Mouse (Mus musculus): Measurements from ENCODE around the gene Wdr74.
"Not testable (repeated sequence)": the region's sequence is repeated elsewhere in the genome, so short reads cannot be mapped to it uniquely, and the experiment has no call there.

Wdr74 gene

DNA sequence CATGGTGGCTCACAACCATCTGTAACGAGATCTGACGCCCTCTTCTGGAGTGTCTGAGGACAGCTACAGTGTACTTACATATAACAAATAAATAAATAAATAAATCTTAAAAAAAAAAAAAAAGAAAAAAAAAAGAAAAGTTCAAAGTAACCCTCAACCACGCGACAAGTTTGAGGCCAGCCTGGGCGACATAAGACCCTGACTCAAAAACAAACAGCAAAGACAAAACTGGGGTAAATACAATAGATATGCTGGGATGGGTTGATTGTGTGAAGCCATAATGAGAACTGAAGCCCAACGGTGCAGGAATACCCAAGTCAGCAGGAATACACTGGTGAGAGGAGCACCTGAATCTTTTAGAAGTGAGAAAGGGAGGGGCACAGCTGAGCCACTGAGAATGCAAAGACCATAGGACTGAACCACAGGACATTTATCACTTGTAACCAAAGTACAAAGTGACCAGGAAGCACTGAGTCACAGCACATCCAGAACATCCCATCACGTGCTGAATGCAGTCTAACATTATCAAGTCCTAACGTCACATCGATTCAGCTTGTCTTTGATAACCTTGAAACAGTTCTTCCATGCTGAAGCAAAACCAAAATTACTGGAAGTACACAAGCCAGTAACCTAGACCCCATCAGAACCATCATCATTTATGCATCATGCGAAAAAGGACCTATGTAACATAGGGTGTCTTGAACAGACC lies 18.7 kb upstream of the Wdr74 start:
- DNase-seq (ENCODE audit: low read depth): no peak

DNA sequence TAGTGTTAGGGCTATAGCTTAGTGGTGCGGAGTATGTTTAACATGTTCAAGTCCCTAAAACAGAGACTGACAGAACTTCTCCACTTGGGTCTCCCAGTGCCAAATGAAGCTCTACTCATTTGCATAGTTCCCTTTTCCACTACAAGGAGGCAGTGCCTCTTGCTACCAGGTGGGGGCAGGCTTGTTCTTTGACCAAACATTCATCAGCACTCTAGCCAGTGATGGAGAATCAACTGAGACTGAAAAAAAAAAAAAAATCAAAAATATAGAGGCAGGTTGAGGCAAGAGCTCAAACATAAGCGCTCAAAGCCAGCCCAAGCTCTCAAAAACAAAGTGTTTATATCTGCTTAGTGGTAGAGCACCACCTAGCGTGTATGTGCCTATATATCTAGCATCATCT lies 17.3 kb upstream of the Wdr74 start:
- peak; percentile 90 for DNase-seq (ENCODE audit: low read depth)

DNA sequence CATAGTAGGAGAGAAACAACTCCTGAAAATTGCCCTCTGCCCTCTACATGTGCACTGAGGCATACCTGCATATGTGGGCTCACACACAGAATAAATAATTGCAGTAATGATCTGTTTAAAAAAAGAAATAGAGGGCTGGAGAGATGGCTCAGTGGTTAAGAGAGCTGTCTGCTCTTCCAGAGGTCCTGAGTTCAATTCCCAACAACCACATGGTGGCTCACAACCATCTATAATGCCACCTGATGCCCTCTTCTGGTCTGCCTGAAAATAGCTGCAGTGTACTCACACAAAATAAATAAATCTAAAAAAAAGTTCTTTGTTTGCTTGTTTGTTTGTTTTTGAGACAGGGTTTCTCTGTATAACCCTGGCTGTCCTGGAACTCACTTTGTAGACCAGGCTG lies 16.6 kb upstream of the Wdr74 start:
- DNase-seq (ENCODE audit: low read depth): peak; percentile 52

DNA sequence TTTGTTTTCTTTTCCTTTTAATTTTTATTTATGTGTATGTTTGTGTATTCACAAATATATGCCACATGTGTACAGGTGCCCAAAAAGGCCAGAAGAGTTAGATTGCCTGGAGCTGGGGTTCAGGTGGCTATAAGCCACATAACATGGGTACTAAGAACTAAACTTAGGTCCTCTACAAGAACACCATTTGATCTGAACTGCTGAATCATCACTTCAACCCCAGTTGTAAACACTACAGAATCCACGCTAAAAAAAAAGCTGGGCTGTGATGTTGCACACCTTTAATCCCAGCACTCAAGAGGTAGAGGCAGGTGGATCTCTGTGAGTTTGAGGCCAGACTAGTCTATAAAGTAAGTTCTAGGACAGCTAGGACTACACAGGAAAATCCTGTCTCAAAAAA lies 14.2 kb upstream of the Wdr74 start:
- DNase-seq (ENCODE audit: low read depth): no peak

DNA sequence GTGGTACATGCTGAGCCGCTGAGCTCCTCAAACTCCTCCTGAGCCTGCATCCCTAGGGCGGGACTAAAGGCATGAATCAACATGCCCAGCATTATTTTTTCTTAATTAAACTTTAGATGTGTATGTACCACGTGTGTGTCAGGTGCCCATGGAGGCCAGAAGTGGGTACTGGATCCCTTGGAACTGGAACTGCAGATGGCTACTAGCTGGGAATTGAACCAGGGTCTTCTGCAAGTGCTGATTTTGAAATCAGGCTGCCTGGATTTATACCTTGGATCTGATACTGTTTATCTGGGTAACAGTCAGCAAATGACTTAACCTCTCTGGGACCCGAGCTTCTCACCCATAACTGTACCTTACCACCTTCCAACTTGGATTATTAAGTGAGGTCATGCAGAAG lies 13.6 kb upstream of the Wdr74 start:
- DNase-seq (ENCODE audit: low read depth): no peak

DNA sequence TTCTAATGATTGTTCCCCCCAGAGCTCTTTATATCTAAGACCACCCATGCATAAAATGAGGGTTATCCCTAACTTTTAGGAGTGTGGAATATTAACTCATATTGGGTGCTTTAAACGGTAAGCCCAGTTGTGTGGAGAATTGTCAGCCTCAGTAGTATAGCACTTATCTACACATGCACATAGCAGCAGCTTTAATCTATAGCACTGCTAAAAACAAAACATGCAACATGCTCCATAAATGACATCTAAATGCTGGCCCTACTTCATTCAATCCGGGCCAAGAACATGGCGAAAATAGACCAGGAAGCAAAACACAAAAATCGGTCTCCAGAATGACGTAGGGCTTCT lies 13.1 kb upstream of the Wdr74 start:
- no peak for DNase-seq (ENCODE audit: low read depth)

DNA sequence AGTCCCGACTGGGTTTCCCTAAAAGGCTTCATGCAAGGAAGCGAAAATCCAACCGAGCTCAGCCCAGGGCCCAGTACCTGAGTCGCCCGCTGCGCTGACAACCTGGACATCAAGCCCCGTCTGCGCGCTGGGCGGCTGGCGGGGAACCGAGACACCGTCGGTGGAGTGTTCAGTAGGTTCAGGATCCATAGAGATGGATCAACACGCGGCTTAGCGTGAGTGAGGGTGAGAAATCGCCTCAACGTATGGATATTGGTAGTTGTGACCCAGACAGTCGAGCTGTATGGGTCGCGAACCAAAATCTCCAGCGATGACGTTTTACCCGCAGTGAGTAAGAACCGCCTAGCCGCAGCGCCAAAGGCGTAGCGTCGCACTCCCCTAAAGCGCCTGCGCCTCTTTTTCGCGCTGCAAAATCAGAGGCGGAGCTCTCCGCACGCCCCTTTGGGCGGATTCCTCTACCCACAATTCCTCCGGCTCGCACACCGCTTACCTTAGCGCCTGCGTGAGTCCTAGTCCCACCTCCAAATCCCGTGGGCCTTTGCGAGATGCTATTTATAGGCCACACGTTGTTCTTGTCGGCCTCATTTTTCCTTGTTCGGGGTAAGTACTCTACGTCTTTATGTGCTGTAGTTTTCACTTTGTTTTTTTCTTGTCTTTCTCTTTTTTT lies 12.6 kb upstream of the Wdr74 start, which contains the start of gene Slc3a2:
Gene Slc3a2, minus strand, starts transcription at position 463 of the 667 bp plus-strand sequence.
- DNase-seq (ENCODE audit: low read depth): peak; percentile 98

DNA sequence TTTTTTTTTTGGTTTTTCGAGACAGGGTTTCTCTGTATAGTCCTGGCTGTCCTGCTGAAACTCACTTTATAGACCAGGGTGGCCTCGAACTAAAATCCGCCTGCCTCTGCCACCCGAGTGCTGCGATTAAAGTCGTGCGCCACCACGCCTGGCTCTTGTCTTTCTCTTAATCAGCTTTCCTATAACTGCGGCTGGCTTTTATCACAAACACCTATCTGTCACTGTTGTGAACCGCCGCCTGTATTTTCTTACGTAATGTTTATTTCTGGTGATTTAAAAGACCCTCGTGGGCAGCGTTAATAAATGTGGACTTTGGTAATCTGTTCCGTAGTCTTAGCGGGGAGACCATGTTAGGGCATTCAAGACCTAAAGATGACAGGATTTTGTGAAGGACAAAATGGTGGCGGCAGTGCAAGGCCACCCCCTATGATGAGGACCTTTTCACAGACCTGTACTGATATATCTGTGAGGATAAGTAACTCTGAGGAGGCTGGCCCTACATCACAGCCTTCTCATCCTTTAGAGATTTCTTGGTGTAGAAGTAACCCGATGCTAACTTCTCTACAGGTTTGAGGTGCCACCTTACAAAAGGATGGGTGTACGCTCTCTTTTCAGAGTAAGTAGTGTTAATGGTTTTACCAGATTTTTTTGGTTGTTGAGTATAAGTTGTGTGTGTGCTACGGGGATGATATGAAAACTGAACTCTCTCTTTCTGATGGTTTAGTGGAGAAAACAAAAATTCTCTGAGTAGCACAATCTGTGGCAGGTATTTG lies 11.9 kb upstream of the Wdr74 start:
- DNase-seq (ENCODE audit: low read depth): peak; percentile 63

DNA sequence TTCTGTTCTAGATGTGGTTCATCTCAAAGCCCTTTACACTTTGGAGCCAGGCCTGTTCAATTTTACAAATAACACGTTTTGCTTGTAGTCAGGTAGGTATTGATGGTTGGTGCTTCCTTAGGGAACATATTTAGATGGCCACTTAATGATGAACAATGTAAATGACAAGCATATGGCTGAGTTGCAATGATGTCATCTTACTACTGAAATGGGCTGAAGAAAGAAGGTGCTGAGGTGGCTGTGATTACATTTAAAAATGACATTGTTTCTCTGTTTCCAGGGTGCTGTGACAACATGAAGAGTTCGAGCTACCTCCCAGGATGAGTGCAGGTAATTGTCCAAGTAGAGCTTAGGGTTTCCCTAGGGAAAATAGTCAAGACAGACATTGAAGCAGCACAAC lies 11.2 kb upstream of the Wdr74 start:
- DNase-seq (ENCODE audit: low read depth): no peak

DNA sequence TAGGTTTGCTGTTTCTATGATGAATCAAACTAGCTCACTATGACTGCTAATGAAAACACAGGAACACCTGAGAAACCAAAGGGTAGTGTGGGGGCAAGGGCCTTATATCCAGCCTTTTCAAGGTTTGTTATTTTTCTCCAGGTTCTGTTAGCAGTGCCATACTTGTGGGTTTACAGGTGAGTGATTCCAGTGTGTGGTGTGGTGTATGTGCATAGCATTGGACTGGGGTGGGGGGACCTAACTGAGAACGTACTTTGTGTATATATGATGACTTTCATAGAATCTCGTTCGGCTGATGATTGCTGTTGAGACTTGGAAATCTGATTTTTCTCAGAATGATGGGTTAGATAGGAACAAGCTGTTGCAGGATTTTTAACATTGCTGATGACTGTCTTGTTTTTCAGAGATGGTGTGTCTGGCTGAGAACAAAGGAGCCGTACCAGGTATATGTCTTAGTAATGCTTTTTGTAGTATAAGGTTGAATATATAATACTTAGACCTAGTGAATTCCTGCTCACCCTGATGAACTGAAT lies 10.5 kb upstream of the Wdr74 start:
- no peak for DNase-seq (ENCODE audit: low read depth)

DNA sequence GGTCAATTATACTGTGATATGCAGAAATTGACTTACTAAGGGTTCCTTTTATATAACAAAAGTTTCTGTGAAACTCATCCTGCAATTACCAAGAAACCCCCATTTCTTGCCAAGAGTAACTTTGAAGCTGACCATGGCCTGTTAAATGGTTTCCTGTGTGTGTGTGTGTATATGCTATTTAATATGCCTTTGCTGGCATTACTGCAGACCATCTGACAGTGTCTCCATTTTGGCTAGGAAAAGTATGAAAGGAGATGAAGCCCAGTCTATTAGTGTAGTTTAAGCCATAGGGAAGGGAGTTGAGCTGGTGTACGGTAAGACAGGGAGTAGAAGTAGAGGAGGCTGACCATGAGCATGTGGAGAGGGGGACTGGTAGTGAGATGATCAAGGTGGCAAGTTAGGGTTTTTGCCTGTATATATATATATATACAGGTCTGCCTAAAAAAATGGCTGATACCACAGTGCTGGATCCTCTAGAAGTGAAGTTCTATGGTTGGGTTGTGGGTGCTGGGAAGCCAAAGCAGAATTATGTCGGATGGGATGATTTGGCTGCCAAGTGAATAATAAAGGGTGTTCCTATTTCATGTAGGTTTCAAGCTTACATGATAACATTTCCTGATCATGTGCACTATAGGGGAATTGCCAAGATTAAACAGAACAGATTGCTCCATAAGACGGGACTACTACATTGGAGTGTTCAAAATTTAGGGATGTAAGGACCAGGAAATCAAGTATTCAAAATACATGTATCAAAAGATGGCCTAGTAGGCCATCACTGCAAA lies 8.8 kb upstream of the Wdr74 start:
- DNase-seq (ENCODE audit: low read depth): no peak

DNA sequence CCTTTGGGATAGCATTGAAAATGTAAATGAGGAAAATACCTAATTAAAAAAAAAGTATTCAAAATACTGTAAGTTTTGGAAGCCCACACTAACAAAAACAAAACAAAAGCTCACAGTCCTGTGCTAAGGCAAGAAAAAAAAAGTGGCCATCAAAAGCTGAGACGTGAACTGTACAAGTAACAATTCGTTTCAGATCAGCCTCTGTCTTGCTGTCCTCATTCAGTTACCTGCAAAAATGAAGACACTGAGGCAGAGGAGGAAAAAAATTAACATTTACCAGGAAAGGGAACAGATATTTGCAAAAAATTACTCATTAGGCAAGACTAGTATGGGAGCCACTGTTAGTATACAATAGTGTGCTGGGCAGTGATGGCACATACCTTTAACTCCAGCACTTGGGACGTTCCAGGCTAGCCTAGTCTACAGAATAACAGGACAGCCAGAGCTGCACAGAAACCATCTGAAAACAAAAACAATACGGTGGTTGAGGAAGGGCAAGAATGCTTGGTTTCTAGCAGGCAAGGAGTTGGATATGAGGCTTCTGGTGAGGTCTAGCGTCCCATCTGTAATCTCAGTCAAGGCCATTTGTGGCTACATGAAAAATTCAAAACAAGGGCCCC lies 8.0 kb upstream of the Wdr74 start:
- DNase-seq (ENCODE audit: low read depth): no peak

DNA sequence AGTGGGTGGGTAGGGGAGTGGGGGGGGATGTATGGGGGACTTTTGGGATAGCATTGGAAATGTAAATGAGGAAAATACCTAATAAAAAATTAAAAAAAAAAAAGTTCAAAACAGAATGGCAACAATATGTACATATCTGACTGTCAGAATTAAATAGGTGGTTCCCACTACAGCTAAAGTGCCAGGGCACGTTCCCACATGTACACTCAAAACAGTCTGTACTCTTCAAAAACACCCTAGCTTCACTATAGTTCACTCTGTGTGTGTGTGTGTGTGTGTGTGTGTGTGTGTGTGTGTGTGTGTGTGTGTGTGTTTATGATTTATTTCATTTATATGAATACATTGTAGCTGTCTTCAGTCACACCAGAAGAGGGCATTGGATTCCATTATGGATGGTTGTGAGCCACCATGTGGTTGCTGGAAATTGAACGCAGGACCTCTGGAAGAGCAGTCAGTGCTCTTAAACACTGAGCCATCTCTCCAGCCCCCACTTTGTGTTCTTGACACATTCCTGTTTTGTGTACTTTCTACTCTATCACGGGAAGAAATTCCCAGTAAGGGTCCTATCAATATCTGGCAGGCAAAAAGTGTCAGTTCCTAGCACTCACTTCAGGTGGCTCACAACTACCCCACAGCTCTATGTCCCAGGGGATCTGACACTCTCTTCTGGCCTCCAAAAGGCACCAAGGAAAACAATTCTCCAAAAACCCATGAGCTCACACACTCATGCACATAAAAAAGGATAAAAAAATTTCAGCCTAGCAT lies 7.1 kb upstream of the Wdr74 start:
- not testable (repeated sequence) for DNase-seq (ENCODE audit: low read depth)

DNA sequence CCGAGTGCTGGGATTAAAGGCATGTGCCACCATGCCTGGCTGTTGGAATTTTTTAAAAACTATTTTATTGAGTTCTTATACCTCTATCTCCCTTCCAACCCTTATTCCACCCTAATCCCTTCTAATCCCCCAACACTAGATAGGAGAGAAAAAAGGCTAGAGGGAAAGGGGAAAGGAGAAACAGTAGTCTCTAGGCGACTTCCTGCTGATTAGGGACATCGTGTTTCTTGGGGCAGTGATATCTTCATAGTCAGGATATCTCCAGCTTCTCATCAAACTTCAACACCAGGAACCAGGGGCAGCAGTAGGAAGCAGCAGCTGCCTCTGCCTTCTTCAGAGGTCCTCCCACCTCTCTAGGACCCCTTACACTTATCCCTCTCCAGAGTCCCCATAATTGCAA lies 1.3 kb upstream of the Wdr74 start:
- no peak for DNase-seq (ENCODE audit: low read depth)

DNA sequence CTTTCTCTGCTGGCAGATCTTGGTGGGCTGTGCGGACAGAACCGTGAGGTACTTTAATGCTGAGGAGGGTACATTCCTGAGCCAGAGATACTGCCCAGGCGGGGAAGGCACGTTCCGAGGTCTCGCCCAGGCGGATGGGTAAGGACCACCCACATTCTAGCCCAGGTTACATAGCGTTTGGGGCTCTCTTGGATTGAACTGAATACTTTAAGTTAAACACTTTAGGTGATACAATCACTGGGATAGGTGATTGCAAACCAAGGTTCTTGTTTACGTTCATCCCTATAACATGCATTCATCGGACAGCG lies 487 bp downstream of the Wdr74 start:
- no peak for DNase-seq (ENCODE audit: low read depth)

DNA sequence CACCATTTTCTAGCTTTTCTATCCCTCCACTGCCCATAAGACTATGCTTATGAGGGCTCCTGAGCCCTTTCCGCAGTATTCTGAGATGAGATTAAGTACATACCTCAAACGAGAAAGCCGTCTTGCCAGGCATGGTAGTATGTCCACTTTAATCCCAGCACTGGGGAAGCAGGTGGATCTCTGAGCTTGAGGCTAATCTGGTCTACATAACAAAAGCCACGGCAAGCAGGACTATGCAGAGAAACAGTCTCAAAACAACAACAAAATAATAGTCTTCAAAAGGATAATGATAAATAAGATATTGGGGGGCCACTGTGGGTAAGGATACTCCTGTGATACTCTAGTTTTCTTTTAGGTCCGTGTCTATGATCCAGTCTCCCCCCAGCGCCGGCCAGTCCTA lies 3.3 kb downstream of the Wdr74 start:
- no peak for DNase-seq (ENCODE audit: low read depth)

DNA sequence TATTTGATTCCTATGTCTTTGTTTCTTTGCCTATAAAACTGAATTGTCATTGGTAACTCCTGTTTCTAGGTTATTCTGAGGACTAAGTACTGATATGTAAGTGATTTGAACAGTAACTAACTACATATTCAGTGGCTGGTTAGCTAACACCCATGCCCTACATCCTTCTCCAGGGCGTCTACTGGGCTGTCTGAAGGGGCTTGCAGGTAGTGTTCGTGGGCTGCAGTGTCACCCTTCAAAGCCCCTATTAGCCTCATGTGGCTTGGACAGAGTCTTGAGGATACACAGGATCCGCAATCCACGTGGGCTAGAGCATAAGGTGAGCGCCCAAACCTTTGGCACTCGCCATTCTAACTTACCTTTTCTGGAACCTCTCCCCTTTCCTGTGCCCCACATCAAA lies 4.0 kb downstream of the Wdr74 start:
- no peak for DNase-seq (ENCODE audit: low read depth)

DNA sequence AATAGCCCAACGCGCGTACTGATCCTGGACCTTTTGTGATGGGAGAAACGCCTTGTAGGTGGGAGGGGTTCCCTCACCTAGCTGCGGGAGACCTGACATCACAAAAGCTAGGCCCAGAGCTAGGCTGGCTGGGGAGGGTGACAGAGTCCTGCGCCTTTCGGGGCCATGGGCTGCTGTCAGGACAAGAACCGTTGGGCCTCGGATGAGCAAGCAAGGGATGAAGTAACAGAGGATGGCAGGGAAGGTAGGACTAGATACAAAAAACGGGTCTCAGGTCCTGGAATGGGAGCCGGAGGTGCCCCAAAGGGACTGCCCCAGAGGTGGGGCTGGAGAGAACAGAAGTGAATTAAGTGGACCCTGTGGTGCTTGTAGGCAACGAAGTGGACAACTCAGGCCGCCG lies 5.0 kb downstream of the Wdr74 start, which contains the start of gene 1700092M07Rik:
Gene 1700092M07Rik, plus strand, starts transcription at position 116 of the 400 bp plus-strand sequence.
- no peak for DNase-seq (ENCODE audit: low read depth)

DNA sequence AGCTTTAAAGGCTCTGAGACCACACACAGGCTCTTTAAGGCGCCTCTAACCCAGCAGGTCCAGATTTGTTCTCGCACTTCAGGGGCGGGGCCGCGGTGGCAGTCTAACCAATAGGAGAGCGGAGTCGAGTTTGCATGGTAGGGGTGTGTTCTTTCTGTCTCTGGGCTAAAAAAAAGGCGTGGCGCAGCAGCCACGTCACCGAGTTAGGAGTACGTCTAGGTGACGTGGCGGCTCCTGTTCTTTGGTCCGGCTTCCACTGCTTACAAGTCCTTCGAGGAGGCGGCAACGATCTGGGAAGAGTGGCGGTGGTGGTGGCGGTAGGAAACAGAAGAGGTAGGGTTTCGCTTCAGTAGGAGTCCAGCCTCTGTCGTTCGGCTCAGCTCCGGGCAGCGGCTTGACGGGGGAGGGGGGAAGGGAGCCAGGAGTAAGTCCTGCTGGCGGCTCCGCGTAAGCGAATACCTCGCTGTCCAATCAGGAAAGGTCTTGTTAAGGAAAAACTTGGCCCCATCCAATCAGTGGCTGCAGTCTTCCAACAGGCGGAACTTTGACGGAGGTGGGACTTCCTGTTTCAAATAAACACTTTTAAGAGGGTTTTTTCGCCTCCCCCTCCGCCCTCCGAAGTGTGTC lies 5.7 kb downstream of the Wdr74 start, which contains the start of gene Stx5a:
Gene Stx5a, plus strand, starts transcription at position 171 of the 627 bp plus-strand sequence.
- DNase-seq (ENCODE audit: low read depth): peak; percentile 99

DNA sequence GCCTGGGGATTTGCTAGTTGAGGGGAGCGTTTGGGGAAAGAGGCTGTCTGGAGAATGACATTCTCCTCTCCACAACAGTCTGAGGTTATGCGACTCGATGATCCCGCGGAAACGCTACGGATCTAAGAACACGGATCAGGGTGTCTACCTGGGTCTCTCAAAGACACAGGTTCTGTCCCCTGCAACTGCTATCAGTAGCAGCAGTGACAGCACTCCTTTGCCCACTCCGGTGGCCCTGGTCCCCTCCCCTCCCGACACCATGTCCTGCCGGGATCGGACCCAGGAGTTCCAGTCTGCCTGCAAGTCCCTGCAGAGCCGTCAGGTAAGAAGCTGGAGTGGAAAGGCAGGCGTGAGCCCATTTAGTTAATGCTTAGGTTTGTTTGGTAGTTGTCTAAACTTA lies 6.5 kb downstream of the Wdr74 start:
- no peak for DNase-seq (ENCODE audit: low read depth)
